Mouse (Mus musculus) stomach, postnatal 0 days (tissue): Measurements from ENCODE around the gene Med16. TPM values are rescaled to one million over a fixed set of nuclear protein-coding genes. Genes with fewer than 3 reads are reported as not detected.
A peak's percentile ranks its signal among the peaks of the same experiment; 100 is the strongest.

Experiments
- ATAC-seq: fragments of 200-750 bp; cut with Nextera tagmentation; 2 replicates; pipeline ENCODE4 v1.8.0; 2017; ENCODE audit not compliant: low FRiP score, low TSS enrichment
- DNase-seq: peaks from one replicate; pipeline ENCODE4 v3.0.0-alpha.2; 2016; ENCODE audit warnings: low spot score
- H3K27ac ChIP-seq: fragments of 300-500 bp; sonication (generic); replicated peaks from 2 replicates; pipeline ENCODE4 v1.5.1; 2014; ENCODE audit warnings: mild to moderate bottlenecking, control low read depth
- H3K27me3 ChIP-seq: fragments of 300-500 bp; sonication (generic); 2 replicates; pipeline ENCODE4 v1.6.1; 2014; ENCODE audit warnings: low read length; ENCODE audit not compliant: control insufficient read depth, insufficient read depth
- H3K36me3 ChIP-seq: fragments of 300-500 bp; sonication (generic); 2 replicates; pipeline ENCODE4 v1.6.1; 2014; ENCODE audit warnings: low read length, mixed read lengths; ENCODE audit not compliant: control insufficient read depth, insufficient read depth
- H3K4me1 ChIP-seq: fragments of 300-500 bp; sonication (generic); replicated peaks from 2 replicates; pipeline ENCODE4 v1.6.1; 2014; ENCODE audit warnings: antibody characterized with exemption; ENCODE audit not compliant: control insufficient read depth, insufficient read depth
- H3K4me2 ChIP-seq: fragments of 300-500 bp; sonication (generic); replicated peaks from 2 replicates; pipeline ENCODE4 v1.6.1; 2014; ENCODE audit warnings: low read depth, mild to moderate bottlenecking, control low read depth, moderate library complexity
- H3K4me3 ChIP-seq: fragments of 300-500 bp; sonication (generic); 2 replicates; pipeline ENCODE4 v1.5.1; 2014; ENCODE audit warnings: low read depth, low read length, control low read depth
- H3K9ac ChIP-seq: fragments of 300-500 bp; sonication (generic); 2 replicates; pipeline ENCODE4 v1.6.1; 2014; ENCODE audit warnings: mild to moderate bottlenecking, low read length, control low read depth, mixed read lengths
- H3K9me3 ChIP-seq: fragments of 300-500 bp; sonication (generic); 2 replicates; pipeline ENCODE4 v1.6.1; 2016; ENCODE audit warnings: low read length; ENCODE audit not compliant: control insufficient read depth
- CTCF ChIP-seq: IDR thresholded peaks from 2 replicates; pipeline ENCODE4 v1.5.1; 2016; ENCODE audit warnings: antibody characterized with exemption, low read depth, mild to moderate bottlenecking, moderate library complexity
- EP300 ChIP-seq: optimal IDR thresholded peaks from 2 replicates; pipeline ENCODE3; 2016; ENCODE audit warnings: antibody characterized with exemption
- WGBS: fragments of 180-500 bp; shearing (Covaris S2); extraction: QIAGEN DNeasy Blood & Tissue Kit; methylation state at CpG from one replicate; pipeline ENCODE4 v1.1.7; 2014; 5-methylcytosine and 5-hydroxymethylcytosine counted together
- polyA plus RNA-seq: library from polyadenylated mRNA; unstranded; fragments of >200 nt; fragmentation: Nextera tagmentation; extraction: Ambion mirVana; gene quantifications from 2 replicates; pipeline ENCODE4 v1.2.1, GENCODE M21; 2015

The Med16 gene
- polyA plus RNA-seq, 1 experiment from 2014 or later: 25.6 TPM

GRCm38 (mm10) chr10:79873313-79873712, 35.4 kb downstream of the Med16 start:
- Histone ChIP-seq H3K4me3 (no peak overlapping the region), H3K27ac (no peak overlapping the region), H3K4me2 (no peak overlapping the region), H3K36me3 (no peaks in the 10 kb centered on the region), H3K9ac (no peak overlapping the region), H3K4me1 (no peaks in the 10 kb centered on the region), H3K9me3 (no peaks in the 10 kb centered on the region), H3K27me3 (no peaks in the 10 kb centered on the region)
- ATAC-seq (no peak), DNase-seq (no peak)
- TF ChIP-seq EP300 (no peak), CTCF (no peak)
- 25% methylated on average over 6 of the region's 6 CpGs for WGBS

DNA sequence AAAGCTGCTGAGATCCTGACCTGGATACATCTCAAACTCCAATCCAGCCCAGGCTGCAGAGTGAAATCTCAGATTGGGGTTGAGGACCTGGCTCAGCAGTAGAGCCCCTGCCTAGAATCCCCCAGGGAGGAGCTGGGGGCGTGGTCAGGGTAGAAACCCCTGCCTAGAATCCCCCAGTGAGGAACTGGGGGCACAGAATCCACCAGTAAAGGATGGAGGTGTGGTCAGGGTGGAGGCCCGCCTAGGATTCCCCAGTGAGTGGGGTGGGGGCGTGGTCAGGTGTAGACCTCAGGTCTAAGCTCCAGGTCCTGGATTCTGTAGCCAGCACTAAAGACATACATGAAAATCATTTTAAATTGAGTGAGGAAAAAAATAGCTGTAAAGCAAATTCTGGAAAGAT, 35.9 kb downstream of the Med16 start:
- H3K4me3 ChIP-seq: no peak overlapping the region
- no peak for TF ChIP-seq EP300
- TF ChIP-seq CTCF: no peak
- no peak for DNase-seq
- H3K27ac ChIP-seq: no peak overlapping the region
- H3K9me3 ChIP-seq: no peaks in the 10 kb centered on the region
- H3K27me3 ChIP-seq: no peaks in the 10 kb centered on the region
- H3K9ac ChIP-seq: no peak overlapping the region
- no peak for ATAC-seq
- H3K4me1 ChIP-seq: no peaks in the 10 kb centered on the region
- H3K36me3 ChIP-seq: no peaks in the 10 kb centered on the region
- no peak overlapping the region for H3K4me2 ChIP-seq
- WGBS: 47% methylated on average over 3 of the region's 3 CpGs

GRCm38 (mm10) chr10:79871845-79872244, 36.9 kb downstream of the Med16 start:
- no peak overlapping the region for H3K4me3 ChIP-seq
- H3K27me3 ChIP-seq: no peaks in the 10 kb centered on the region
- WGBS: 76% methylated on average over 8 of the region's 8 CpGs
- H3K9ac ChIP-seq: no peak overlapping the region
- H3K4me1 ChIP-seq: no peaks in the 10 kb centered on the region
- H3K36me3 ChIP-seq: no peaks in the 10 kb centered on the region
- H3K4me2 ChIP-seq: no peak overlapping the region
- no peak overlapping the region for H3K27ac ChIP-seq
- ATAC-seq: no peak
- TF ChIP-seq EP300 (no peak), CTCF (no peak)
- no peak for DNase-seq
- H3K9me3 ChIP-seq: no peaks in the 10 kb centered on the region

GRCm38 (mm10) chr10:79866601-79867000, 42.1 kb downstream of the Med16 start:
- Histone ChIP-seq H3K36me3 (peaks cover 16% of the 10 kb centered on the region), H3K27ac (no peak overlapping the region), H3K9me3 (no peaks in the 10 kb centered on the region), H3K9ac (no peak overlapping the region), H3K27me3 (no peaks in the 10 kb centered on the region), H3K4me1 (no peaks in the 10 kb centered on the region), H3K4me2 (no peak overlapping the region), H3K4me3 (no peak overlapping the region)
- TF ChIP-seq EP300: no peak
- TF ChIP-seq CTCF: no peak
- WGBS: 77% methylated on average over 11 of the region's 11 CpGs
- ATAC-seq: no peak
- no peak for DNase-seq

GRCm38 (mm10) chr10:79865801-79866295, 42.9 kb downstream of the Med16 start:
- no peak overlapping the region for H3K27ac ChIP-seq
- TF ChIP-seq CTCF (peak; percentile 69), EP300 (no peak)
- WGBS: 66% methylated on average over 19 of the region's 19 CpGs
- H3K4me1 ChIP-seq: no peaks in the 10 kb centered on the region
- no peak overlapping the region for H3K4me2 ChIP-seq
- DNase-seq (no peak), ATAC-seq (peak; percentile 31; the same call in 1 of the 2 replicates)
- no peak overlapping the region for H3K4me3 ChIP-seq
- H3K36me3 ChIP-seq: peaks cover 23% of the 10 kb centered on the region
- no peaks in the 10 kb centered on the region for H3K9me3 ChIP-seq
- H3K9ac ChIP-seq: no peak overlapping the region
- H3K27me3 ChIP-seq: no peaks in the 10 kb centered on the region

- Histone ChIP-seq H3K36me3 (peaks cover 29% of the 10 kb centered on the region), H3K4me1 (no peaks in the 10 kb centered on the region), H3K27ac (no peak overlapping the region), H3K4me2 (no peak overlapping the region), H3K27me3 (no peaks in the 10 kb centered on the region), H3K4me3 (no peak overlapping the region), H3K9me3 (no peaks in the 10 kb centered on the region), H3K9ac (no peak overlapping the region)
- ATAC-seq: peak; percentile 16
- no peak for DNase-seq
- TF ChIP-seq EP300 (no peak), CTCF (no peak)
- 48% methylated on average over 12 of the region's 12 CpGs for WGBS
Measured at GRCm38 (mm10) chr10:79865189-79865601, 43.5 kb downstream of the Med16 start.
